8 mouse cellular contexts compared by ENCODE assay signal in the genomic region with DNA sequence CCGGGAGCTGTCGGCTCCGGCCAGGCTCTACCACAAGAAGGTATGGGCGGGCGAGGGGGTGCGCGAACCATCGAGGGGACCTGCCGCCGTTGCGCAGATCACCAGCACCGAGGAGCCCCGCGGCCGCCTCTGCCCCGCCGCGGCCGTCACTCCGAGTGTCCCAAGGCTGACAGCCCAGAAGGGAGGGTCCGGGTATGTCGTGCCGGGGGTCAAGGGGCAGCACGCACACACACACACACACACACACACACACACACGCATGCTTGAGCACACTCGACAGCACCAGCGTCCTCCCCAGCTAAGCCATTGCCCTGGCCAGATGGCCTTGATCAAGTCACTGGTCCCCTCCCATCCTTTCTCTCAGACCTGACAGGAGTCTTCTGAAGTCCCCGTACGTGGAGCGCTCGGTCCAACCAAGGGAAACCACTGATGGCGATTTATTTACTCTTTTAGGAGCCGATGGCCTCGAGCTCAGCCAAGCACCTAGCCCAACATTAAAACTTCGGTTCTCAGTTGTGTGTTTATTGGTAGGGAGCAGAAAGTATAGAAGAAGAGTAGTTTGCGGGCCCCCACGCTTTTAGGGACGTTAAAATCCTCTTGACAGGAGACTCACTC. TPM values are rescaled to one million over a fixed set of nuclear protein-coding genes. Genes with fewer than 3 reads are reported as not detected.
DNase-seq lines count a peak whose midpoint lies in the region; ATAC-seq and TF ChIP-seq lines count a peak whose summit lies in the region.

No protein-coding gene starts in this region.

- H3K36me3 ChIP-seq in heart, embryonic 12.5 days = peaks cover 49% of the 10 kb centered on the region
- peaks cover 0 to 8% of the 10 kb centered on the region in 2 experiments; a peak in 2 of 4 replicates for H3K36me3 ChIP-seq in MEL (ENCODE audit: control insufficient read depth in 1 of 2, insufficient read depth in 2 of 2, low read length in 2 of 2)
- peaks cover 58% of the 10 kb centered on the region for H3K36me3 ChIP-seq in hindbrain, embryonic 10.5 days
- peaks cover 15% of the 10 kb centered on the region; the same call in 1 of the 2 replicates for H3K36me3 ChIP-seq in macrophage (ENCODE audit: inconsistent target)

- H3K4me1 ChIP-seq in heart, embryonic 12.5 days (replicated peaks) = peaks cover 32% of the 10 kb centered on the region
- peaks cover 0 to 12% of the 10 kb centered on the region in 2 experiments; a peak in 2 of 4 replicates for H3K4me1 ChIP-seq in MEL (ENCODE audit: control insufficient read depth in 1 of 2, insufficient read depth in 2 of 2, low read length in 2 of 2)
- peaks cover 29% of the 10 kb centered on the region for H3K4me1 ChIP-seq in hindbrain, embryonic 10.5 days (replicated peaks)

- H3K9ac ChIP-seq in heart, embryonic 12.5 days = peak overlapping the region; percentile 90
- H3K9ac ChIP-seq in MEL (ENCODE audit: control insufficient read depth, low read depth, low read length, poor library complexity, severe bottlenecking) = peak overlapping the region; percentile 79

- peak; percentile 30 for ATAC-seq in heart, embryonic 12.5 days (ENCODE audit: insufficient number of reproducible peaks, low FRiP score)
- ATAC-seq in monocyte, adult 5-6 weeks (replicated peaks; ENCODE audit: insufficient number of reproducible peaks, low FRiP score, low TSS enrichment, poor library complexity, severe bottlenecking) = no peak

- TF ChIP-seq EP300 in MEL (IDR thresholded peaks at IDR 0.05; ENCODE audit: low read depth in 1 of 2, low read length in 2 of 2) = no peak

- peak overlapping the region; percentile 6; the same call in 1 of the 2 replicates for H3K27ac ChIP-seq in heart, embryonic 12.5 days (ENCODE audit: poor library complexity, severe bottlenecking)
- H3K27ac ChIP-seq in MEL (ENCODE audit: control insufficient read depth, low read depth, low read length) (no peak overlapping the region; the same call in 1 of the 2 replicates), macrophage (peak overlapping the region; percentile 38; the same call in 1 of the 2 replicates)
- peak overlapping the region; percentile 99 for H3K27ac ChIP-seq in hindbrain, embryonic 10.5 days

- no peaks in the 10 kb centered on the region for H3K27me3 ChIP-seq in heart, embryonic 12.5 days (replicated peaks)
- H3K27me3 ChIP-seq in MEL (ENCODE audit: control insufficient read depth in 1 of 2, insufficient read depth in 2 of 2, low read length in 2 of 2) = no peaks in the 10 kb centered on the region
- H3K27me3 ChIP-seq in hindbrain, embryonic 10.5 days (ENCODE audit: insufficient read depth, poor library complexity, severe bottlenecking) = no peaks in the 10 kb centered on the region

- TF ChIP-seq RAD21 in MEL (IDR thresholded peaks at IDR 0.05; ENCODE audit: low read depth, low read length) = no peak

- no peak for DNase-seq in heart, postnatal 14 days
- DNase-seq in MEL (ENCODE audit: low read depth, low spot score) = peak; percentile 41
- DNase-seq in hindbrain, embryonic 10.5 days (ENCODE audit: low spot score) = no peak
- DNase-seq in embryo, embryonic 10 days (ENCODE audit: low spot score) = no peak
- no peak for DNase-seq in cerebellum, postnatal 10 days

- H3K4me2 ChIP-seq in heart, embryonic 12.5 days = peak overlapping the region; percentile 90

- 3% methylated on average over 26 of the region's 38 CpGs for WGBS in heart, embryonic 12.5 days
- 3% methylated on average over 31 of the region's 38 CpGs for WGBS in hindbrain, embryonic 10.5 days
- under 1% methylated on average over 36 of the region's 38 CpGs for WGBS in macrophage (ENCODE audit: missing documents)

- no peaks in the 10 kb centered on the region for H3K9me3 ChIP-seq in heart, embryonic 12.5 days (replicated peaks)
- H3K9me3 ChIP-seq in MEL (replicated peaks; ENCODE audit: insufficient read depth, low read length) = no peaks in the 10 kb centered on the region
- H3K9me3 ChIP-seq in hindbrain, embryonic 10.5 days = no peaks in the 10 kb centered on the region

- peak overlapping the region; percentile 93 for H3K4me3 ChIP-seq in heart, embryonic 12.5 days
- peak overlapping the region; percentile 67 to 94 for H3K4me3 ChIP-seq in MEL (ENCODE audit: control insufficient read depth in 1 of 2, insufficient read depth in 1 of 2, low read depth in 2 of 2, low read length in 2 of 2)
- peak overlapping the region; percentile 87 for H3K4me3 ChIP-seq in hindbrain, embryonic 10.5 days
- peak overlapping the region; percentile 75 for H3K4me3 ChIP-seq in macrophage (ENCODE audit: inconsistent target)

- no peak for TF ChIP-seq POLR2A in MEL (IDR thresholded peaks at IDR 0.05; ENCODE audit: control insufficient read depth in 1 of 2, insufficient read depth in 1 of 2, low read depth in 1 of 2, low read length in 2 of 2, poor library complexity in 1 of 2)

- TF ChIP-seq CTCF in MEL (IDR thresholded peaks at IDR 0.05 in 2 of 3, conservative IDR thresholded peaks at IDR 0.05 in 1 of 3; ENCODE audit: control insufficient read depth in 1 of 3, insufficient read depth in 1 of 3, low read depth in 2 of 3, low read length in 3 of 3, poor library complexity in 1 of 3, severe bottlenecking in 1 of 3) = no peak

- intact Hi-C loops in heart, postnatal 14 days (cut with DNase I) = loop anchor here (2.0 kb wide), 1 partner anchor 182 kb away; no protein-coding TSS in a partner anchor

- H3K79me2 ChIP-seq in MEL (ENCODE audit: control insufficient read depth, insufficient read depth, low read length, poor library complexity) (peaks cover 44% of the 10 kb centered on the region), macrophage (ENCODE audit: inconsistent target) (peaks cover 37% of the 10 kb centered on the region)

RNA-seq across cellular contexts. Expression of gene Iscu, which starts 0.5 kb away (rescaled TPM):
- 111 and 112 TPM in 2 replicates for polyA plus RNA-seq in heart, embryonic 12.5 days (2016; fragmentation: Nextera tagmentation; extraction: Ambion mirVana)
- total RNA-seq in heart, postnatal 14 days (2021) = 100 to 1,000 TPM; 140 to 145 TPM
- total RNA-seq in MEL (2012; rRNA removed) = 84.1 and 95.7 TPM in 2 replicates
- polyA plus RNA-seq in MEL (2012; ENCODE audit: insufficient read depth in 1 of 2, insufficient read length in 2 of 2, low read depth in 1 of 2, low replicate concordance in 2 of 2, missing spikeins in 1 of 2) (100 to 1,000 TPM in 1 of 2 experiments, not detected in 1; 150 TPM), macrophage (2018) (106 to 116 TPM (median 106 TPM) in 3 replicates)
- 103 and 116 TPM in 2 replicates for polyA plus RNA-seq in hindbrain, embryonic 10.5 days (2016; fragmentation: Nextera tagmentation; extraction: Ambion mirVana)
- total RNA-seq in macrophage (2018; cell fraction: chromatin; rRNA removed) = 10 to 100 TPM; 10.4 to 34.5 (median 22.7) TPM
- total RNA-seq in macrophage (2018; cell fraction: cytosol; rRNA removed) = 100 to 1,000 TPM in 24 of 26 experiments, 10 to 100 TPM in 2; 93.4 to 153 (median 116) TPM
- 10 to 100 TPM; 18.5 to 43.5 (median 31.0) TPM for total RNA-seq in macrophage (2018; cell fraction: nucleus; rRNA removed)
- total RNA-seq in monocyte, adult 5-6 weeks (2017) = 110 to 223 TPM (median 180 TPM) in 3 replicates

RNA-seq across cellular contexts. Expression of gene Sart3, which starts 0.7 kb away (rescaled TPM):
- polyA plus RNA-seq in heart, embryonic 12.5 days (2016; fragmentation: Nextera tagmentation; extraction: Ambion mirVana) = 44.4 and 50.1 TPM in 2 replicates
- 10 to 100 TPM; 15.6 to 16.9 TPM for total RNA-seq in heart, postnatal 14 days (2021)
- total RNA-seq in MEL (2012; rRNA removed) = 38.5 and 41.4 TPM in 2 replicates
- polyA plus RNA-seq in MEL (2012; ENCODE audit: insufficient read depth in 1 of 2, insufficient read length in 2 of 2, low read depth in 1 of 2, low replicate concordance in 2 of 2, missing spikeins in 1 of 2) (10 to 100 TPM in 1 of 2 experiments, not detected in 1; 74.4 TPM), macrophage (2018) (19.3 to 20.3 TPM (median 20.2 TPM) in 3 replicates)
- polyA plus RNA-seq in hindbrain, embryonic 10.5 days (2016; fragmentation: Nextera tagmentation; extraction: Ambion mirVana) = 66.0 and 77.9 TPM in 2 replicates
- 100 to 1,000 TPM in 8 of 26 experiments, 10 to 100 TPM in 18; 28.8 to 126 (median 84.7) TPM for total RNA-seq in macrophage (2018; cell fraction: chromatin; rRNA removed)
- total RNA-seq in macrophage (2018; cell fraction: cytosol; rRNA removed) = 10 to 100 TPM; 12.7 to 28.3 (median 19.1) TPM
- total RNA-seq in macrophage (2018; cell fraction: nucleus; rRNA removed) = 10 to 100 TPM; 13.4 to 63.7 (median 40.5) TPM
- total RNA-seq in monocyte, adult 5-6 weeks (2017) = 34.4 to 48.1 TPM (median 42.3 TPM) in 3 replicates

RNA-seq across cellular contexts. Expression of gene Tmem119, which starts 27.3 kb away (rescaled TPM):
- 13.0 and 13.4 TPM in 2 replicates for polyA plus RNA-seq in heart, embryonic 12.5 days (2016; fragmentation: Nextera tagmentation; extraction: Ambion mirVana)
- total RNA-seq in heart, postnatal 14 days (2021) = 10 to 100 TPM; 10.5 to 12.5 TPM
- total RNA-seq in MEL (2012; rRNA removed) = not detected in 2 replicates
- polyA plus RNA-seq in MEL (2012; ENCODE audit: insufficient read depth in 1 of 2, insufficient read length in 2 of 2, low read depth in 1 of 2, low replicate concordance in 2 of 2, missing spikeins in 1 of 2) (under 1 TPM in 1 of 2 experiments, not detected in 1; 0.13 TPM), macrophage (2018) (0.27 to 1.2 TPM in 2 of 3 replicates, not detected in the other)
- 34.4 and 46.0 TPM in 2 replicates for polyA plus RNA-seq in hindbrain, embryonic 10.5 days (2016; fragmentation: Nextera tagmentation; extraction: Ambion mirVana)
- total RNA-seq in macrophage (2018; cell fraction: chromatin; rRNA removed) = 1 to 10 TPM in 1 of 26 experiments, under 1 TPM in 3, not detected in 22; 0.33 to 8.2 (median 0.53) TPM
- 1 to 10 TPM in 2 of 26 experiments, under 1 TPM in 23, not detected in 1; 0.06 to 1.2 (median 0.29) TPM for total RNA-seq in macrophage (2018; cell fraction: cytosol; rRNA removed)
- total RNA-seq in macrophage (2018; cell fraction: nucleus; rRNA removed) = 1 to 10 TPM in 2 of 26 experiments, under 1 TPM in 12, not detected in 12; 0.23 to 1.9 (median 0.42) TPM
- not detected in 3 replicates for total RNA-seq in monocyte, adult 5-6 weeks (2017)

RNA-seq across cellular contexts. Expression of gene Ficd, which starts 37.4 kb away (rescaled TPM):
- polyA plus RNA-seq in heart, embryonic 12.5 days (2016; fragmentation: Nextera tagmentation; extraction: Ambion mirVana) = 6.1 and 6.9 TPM in 2 replicates
- total RNA-seq in heart, postnatal 14 days (2021) = 1 to 10 TPM; 4.7 to 5.7 TPM
- 1.8 and 2.5 TPM in 2 replicates for total RNA-seq in MEL (2012; rRNA removed)
- polyA plus RNA-seq in MEL (2012; ENCODE audit: insufficient read depth in 1 of 2, insufficient read length in 2 of 2, low read depth in 1 of 2, low replicate concordance in 2 of 2, missing spikeins in 1 of 2) (1 to 10 TPM in 1 of 2 experiments, not detected in 1; 2.7 TPM), macrophage (2018) (5.1 to 5.8 TPM (median 5.5 TPM) in 3 replicates)
- polyA plus RNA-seq in hindbrain, embryonic 10.5 days (2016; fragmentation: Nextera tagmentation; extraction: Ambion mirVana) = 5.3 and 5.6 TPM in 2 replicates
- 1 to 10 TPM in 17 of 26 experiments, under 1 TPM in 9; 0.34 to 5.4 (median 1.6) TPM for total RNA-seq in macrophage (2018; cell fraction: chromatin; rRNA removed)
- total RNA-seq in macrophage (2018; cell fraction: cytosol; rRNA removed) = 1 to 10 TPM; 1.9 to 8.4 (median 6.7) TPM
- total RNA-seq in macrophage (2018; cell fraction: nucleus; rRNA removed) = 1 to 10 TPM; 1.5 to 9.1 (median 5.5) TPM
- 2.0 to 4.7 TPM (median 4.2 TPM) in 3 replicates for total RNA-seq in monocyte, adult 5-6 weeks (2017)

RNA-seq across cellular contexts. Expression of gene 1700069L16Rik, which starts 48.4 kb away (rescaled TPM):
- not detected in 2 replicates for polyA plus RNA-seq in heart, embryonic 12.5 days (2016; fragmentation: Nextera tagmentation; extraction: Ambion mirVana)
- not detected for total RNA-seq in heart, postnatal 14 days (2021)
- not detected in 2 replicates for total RNA-seq in MEL (2012; rRNA removed)
- not detected for polyA plus RNA-seq in MEL (2012; ENCODE audit: insufficient read depth in 1 of 2, insufficient read length in 2 of 2, low read depth in 1 of 2, low replicate concordance in 2 of 2, missing spikeins in 1 of 2)
- not detected in 2 replicates for polyA plus RNA-seq in hindbrain, embryonic 10.5 days (2016; fragmentation: Nextera tagmentation; extraction: Ambion mirVana)
- total RNA-seq in macrophage (2018; cell fraction: chromatin; rRNA removed) = not detected
- not detected for total RNA-seq in macrophage (2018; cell fraction: cytosol; rRNA removed)
- not detected for total RNA-seq in macrophage (2018; cell fraction: nucleus; rRNA removed)
- not detected in 3 replicates for polyA plus RNA-seq in macrophage (2018)
- total RNA-seq in monocyte, adult 5-6 weeks (2017) = not detected in 3 replicates
